Mouse (Mus musculus) fibroblast of lung, adult 2 months (primary cell): Measurements from ENCODE around the gene Vmn1r148.
"Not testable (repeated sequence)": the region's sequence is repeated elsewhere in the genome, so short reads cannot be mapped to it uniquely, and the experiment has no call there.

Source experiments
- DNase-seq: peaks from one replicate; pipeline ENCODE4 v3.0.0-alpha.2; 2011; ENCODE audit warnings: low read depth

The Vmn1r148 gene

DNA sequence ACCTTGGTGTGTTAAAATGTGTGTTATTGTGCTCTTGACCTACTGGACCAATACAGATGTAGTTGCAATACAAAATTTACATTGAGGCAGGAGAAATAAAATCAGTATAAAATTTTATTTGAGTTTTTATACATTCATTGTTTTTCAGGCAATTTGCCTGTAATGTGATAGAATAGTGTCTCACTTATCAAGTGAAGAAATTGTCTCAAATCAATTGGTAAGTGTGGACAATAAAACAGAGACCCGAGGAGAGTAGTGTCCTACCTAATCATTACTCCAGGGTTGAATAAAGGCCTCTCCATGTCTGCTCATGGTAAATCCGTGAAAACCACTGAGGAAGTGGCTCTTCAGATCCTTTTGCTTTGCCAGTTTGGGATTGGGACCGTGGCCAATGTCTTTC is at the start of gene Vmn1r148:
Gene Vmn1r148 (plus strand): TSS at position 301 of the 400 bp plus-strand sequence.
- not testable (repeated sequence) for DNase-seq

DNA sequence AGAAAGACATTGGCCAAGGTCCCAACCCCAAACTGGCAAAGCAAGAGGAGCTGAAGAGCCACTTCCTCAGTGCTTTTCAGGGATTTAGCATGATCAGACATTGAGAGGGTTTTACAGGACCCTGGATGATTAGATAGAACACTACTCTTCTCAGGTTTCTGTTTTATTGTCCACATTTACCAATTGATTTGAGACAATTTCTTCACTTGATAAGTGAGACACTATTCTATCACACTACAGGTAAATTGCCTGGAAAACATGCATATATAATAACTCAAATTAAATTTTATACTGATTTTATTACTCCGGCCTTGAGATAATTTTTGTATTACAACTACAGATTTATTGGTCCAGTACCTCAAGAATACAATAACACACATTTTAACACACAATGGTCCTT is 42.4 kb upstream of the Vmn1r148 start, which contains the start of gene Gm8660:
Gene Gm8660 (minus strand): TSS at position 101 of the 400 bp plus-strand sequence.
- not testable (repeated sequence) for DNase-seq

DNA sequence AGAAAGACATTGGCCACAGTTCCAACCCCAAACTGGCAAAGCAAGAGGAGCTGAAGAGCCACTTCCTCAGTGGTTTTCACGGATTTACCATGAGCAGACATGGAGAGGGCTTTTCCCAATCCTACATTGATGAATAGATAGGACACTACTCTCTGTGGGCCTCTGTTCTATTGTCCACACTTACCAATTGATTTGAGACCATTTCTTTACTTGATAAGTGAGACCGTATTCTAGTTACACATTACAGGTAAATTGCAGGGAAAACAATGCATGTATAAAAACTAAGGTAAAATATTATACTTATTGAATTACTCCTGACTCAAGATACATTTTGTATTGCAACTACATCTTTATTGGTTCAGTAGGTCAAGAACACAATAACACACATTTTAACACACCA is 24.7 kb downstream of the Vmn1r148 start, which contains the start of gene Vmn1r149:
Gene Vmn1r149 (minus strand): TSS at position 101 of the 400 bp plus-strand sequence.
- DNase-seq = not testable (repeated sequence)

DNA sequence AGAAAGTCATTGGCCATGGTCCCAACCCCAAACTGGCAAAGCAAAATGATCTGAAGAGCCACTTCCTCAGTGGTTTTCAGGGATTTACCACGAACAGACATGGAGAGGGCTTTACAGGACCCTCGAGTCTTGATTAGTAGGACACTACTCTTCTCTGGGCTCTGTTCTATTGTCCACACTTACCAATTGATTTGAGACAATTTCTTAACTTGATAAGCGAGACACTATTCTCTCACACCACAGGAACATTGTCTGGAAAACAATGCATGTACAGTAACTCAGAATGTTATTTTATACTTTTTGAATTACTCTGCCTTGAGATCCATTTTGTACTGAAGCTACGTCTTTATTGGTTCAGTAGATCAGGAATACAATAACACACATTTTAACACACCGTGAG is 50.6 kb downstream of the Vmn1r148 start, which contains the start of gene Gm10665:
Gene Gm10665 (minus strand): TSS at position 101 of the 400 bp plus-strand sequence.
- not testable (repeated sequence) for DNase-seq
